Mouse (Mus musculus) intestine, postnatal 0 days (tissue): ENCODE data around the gene Nek10. TPM values are rescaled to one million over a fixed set of nuclear protein-coding genes. Genes with fewer than 3 reads are reported as not detected.

Experiments used
- ATAC-seq: fragments of 200-750 bp; cut with Nextera tagmentation; 2 replicates; pipeline ENCODE4 v1.8.0; 2017; ENCODE audit warnings: mild to moderate bottlenecking, moderate TSS enrichment, moderate library complexity
- H3K27ac ChIP-seq: fragments of 300-500 bp; sonication (generic); 2 replicates; pipeline ENCODE4 v1.5.1; 2014; ENCODE audit warnings: mild to moderate bottlenecking, low read depth, low read length, moderate library complexity
- H3K27me3 ChIP-seq: fragments of 300-500 bp; sonication (generic); replicated peaks from 2 replicates; pipeline ENCODE4 v1.6.1; 2014; ENCODE audit warnings: low read length, mixed read lengths; ENCODE audit not compliant: control insufficient read depth, insufficient read depth
- H3K36me3 ChIP-seq: fragments of 300-500 bp; sonication (generic); 2 replicates; pipeline ENCODE4 v1.6.1; 2014; ENCODE audit warnings: mild to moderate bottlenecking, moderate library complexity; ENCODE audit not compliant: control insufficient read depth, insufficient read depth
- H3K4me1 ChIP-seq: fragments of 300-500 bp; sonication (generic); replicated peaks from 2 replicates; pipeline ENCODE4 v1.6.1; 2014; ENCODE audit warnings: antibody characterized with exemption, low read length, mixed read lengths; ENCODE audit not compliant: control insufficient read depth, insufficient read depth
- H3K4me2 ChIP-seq: fragments of 300-500 bp; sonication (generic); replicated peaks from 2 replicates; pipeline ENCODE4 v1.6.1; 2014; ENCODE audit warnings: low read depth, mild to moderate bottlenecking, moderate library complexity
- H3K4me3 ChIP-seq: fragments of 300-500 bp; sonication (generic); 2 replicates; pipeline ENCODE4 v1.5.1; 2014; ENCODE audit warnings: low read depth, low read length
- H3K9ac ChIP-seq: fragments of 300-500 bp; sonication (generic); 2 replicates; pipeline ENCODE4 v1.6.1; 2014; ENCODE audit warnings: mild to moderate bottlenecking, low read depth, low read length
- H3K9me3 ChIP-seq: fragments of 300-500 bp; sonication (generic); 2 replicates; pipeline ENCODE4 v1.6.1; 2016; ENCODE audit warnings: mixed run types; ENCODE audit not compliant: control insufficient read depth
- CTCF ChIP-seq: sonication (generic); IDR thresholded peaks from 2 replicates; pipeline ENCODE4 v1.5.1; 2016; ENCODE audit warnings: low read depth, mild to moderate bottlenecking, control low read depth, antibody characterized with exemption, moderate library complexity
- WGBS: fragments of 180-500 bp; shearing (Covaris S2); extraction: QIAGEN DNeasy Blood & Tissue Kit; methylation state at CpG from one replicate; pipeline ENCODE4 v1.1.7; 2014; 5-methylcytosine and 5-hydroxymethylcytosine counted together
- polyA plus RNA-seq: library from polyadenylated mRNA; unstranded; fragments of >200 nt; fragmentation: Nextera tagmentation; extraction: Ambion mirVana; gene quantifications from 2 replicates; pipeline ENCODE4 v1.2.1, GENCODE M21; 2015

Nek10 gene
- polyA plus RNA-seq, 1 experiment from 2014 or later: not detected

DNA sequence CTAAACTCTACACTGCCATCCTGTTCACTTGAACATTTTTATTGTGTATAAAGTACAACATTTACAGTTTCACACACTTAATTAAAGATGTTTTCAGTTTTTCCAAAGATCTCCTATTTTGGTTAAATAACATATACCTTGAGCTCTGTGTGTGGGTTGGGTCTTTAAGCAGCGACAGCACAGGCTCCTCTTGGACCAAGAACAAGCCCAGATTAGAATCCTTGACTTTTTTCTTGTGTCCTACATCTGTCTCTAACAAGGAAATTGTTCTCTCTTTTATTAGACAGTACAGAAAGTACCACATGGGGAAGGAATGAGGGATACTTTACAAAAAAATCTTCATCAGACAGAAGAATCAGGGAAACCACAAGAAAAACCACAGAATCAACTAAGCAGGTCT, 122.4 kb downstream of the Nek10 start:
- H3K9ac ChIP-seq: no peak overlapping the region
- no peak for ATAC-seq
- no peaks in the 10 kb centered on the region for H3K36me3 ChIP-seq
- H3K4me3 ChIP-seq: no peak overlapping the region
- TF ChIP-seq CTCF: no peak
- 76% methylated on average over 1 of the region's 1 CpGs for WGBS
- no peak overlapping the region for H3K4me2 ChIP-seq
- no peak overlapping the region for H3K27ac ChIP-seq
- no peaks in the 10 kb centered on the region for H3K9me3 ChIP-seq
- H3K4me1 ChIP-seq: no peaks in the 10 kb centered on the region
- no peaks in the 10 kb centered on the region for H3K27me3 ChIP-seq

DNA sequence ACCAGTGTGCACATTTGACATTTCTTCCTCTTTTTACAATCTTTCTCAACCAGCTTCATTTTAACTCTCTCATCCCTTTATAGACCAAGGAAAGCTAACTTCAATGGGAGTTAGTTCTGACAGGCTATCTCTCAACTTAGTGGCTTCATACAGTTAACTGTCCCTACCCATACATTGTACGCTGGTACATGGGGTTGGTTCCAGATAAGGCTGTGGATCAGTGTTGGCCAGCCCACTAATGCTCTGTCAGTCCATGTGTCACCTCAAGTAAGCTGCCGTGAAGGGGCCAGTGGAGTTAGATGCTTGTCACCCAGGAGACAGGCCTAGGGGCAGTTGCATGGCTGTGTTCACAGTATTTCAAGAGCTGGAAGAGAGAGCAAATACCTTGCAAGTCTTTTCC, 124.3 kb downstream of the Nek10 start:
- Histone ChIP-seq H3K27ac (no peak overlapping the region), H3K4me2 (no peak overlapping the region), H3K4me3 (no peak overlapping the region), H3K4me1 (no peaks in the 10 kb centered on the region), H3K36me3 (no peaks in the 10 kb centered on the region), H3K27me3 (no peaks in the 10 kb centered on the region), H3K9me3 (no peaks in the 10 kb centered on the region), H3K9ac (no peak overlapping the region)
- WGBS: 87% methylated on average over 2 of the region's 2 CpGs
- no peak for TF ChIP-seq CTCF
- ATAC-seq: no peak

DNA sequence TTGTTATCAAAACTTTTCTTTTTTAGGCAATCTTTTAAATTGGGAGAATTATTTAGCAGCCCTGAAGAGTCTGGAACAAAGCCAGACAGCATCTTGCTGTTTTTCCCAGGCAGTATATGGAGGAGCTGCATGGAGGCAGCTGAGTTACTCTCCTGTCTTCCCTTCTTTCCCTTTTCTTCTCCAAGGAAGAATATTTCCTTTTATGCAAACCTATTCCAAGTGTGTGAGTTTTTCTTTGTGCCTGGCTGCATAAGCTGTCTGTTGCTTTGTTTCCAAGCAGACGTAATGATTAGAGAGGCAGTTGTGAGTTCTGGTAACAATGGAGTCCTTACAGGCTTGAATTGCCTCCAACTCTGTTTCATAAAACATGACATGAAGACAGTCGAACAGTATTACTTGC, 131.8 kb downstream of the Nek10 start:
- WGBS: 68% methylated on average over 2 of the region's 2 CpGs
- TF ChIP-seq CTCF: no peak
- ATAC-seq: no peak
- Histone ChIP-seq H3K4me2 (no peak overlapping the region), H3K36me3 (no peaks in the 10 kb centered on the region), H3K27ac (no peak overlapping the region), H3K4me1 (no peaks in the 10 kb centered on the region), H3K9ac (no peak overlapping the region), H3K27me3 (no peaks in the 10 kb centered on the region), H3K9me3 (no peaks in the 10 kb centered on the region), H3K4me3 (no peak overlapping the region)

GRCm38 (mm10) chr14:14945930-14946329, 142.7 kb downstream of the Nek10 start:
- Histone ChIP-seq H3K9ac (no peak overlapping the region), H3K9me3 (no peaks in the 10 kb centered on the region), H3K4me2 (no peak overlapping the region), H3K27me3 (no peaks in the 10 kb centered on the region), H3K36me3 (no peaks in the 10 kb centered on the region), H3K4me3 (no peak overlapping the region), H3K4me1 (no peaks in the 10 kb centered on the region), H3K27ac (no peak overlapping the region)
- no peak for TF ChIP-seq CTCF
- no peak for ATAC-seq

DNA sequence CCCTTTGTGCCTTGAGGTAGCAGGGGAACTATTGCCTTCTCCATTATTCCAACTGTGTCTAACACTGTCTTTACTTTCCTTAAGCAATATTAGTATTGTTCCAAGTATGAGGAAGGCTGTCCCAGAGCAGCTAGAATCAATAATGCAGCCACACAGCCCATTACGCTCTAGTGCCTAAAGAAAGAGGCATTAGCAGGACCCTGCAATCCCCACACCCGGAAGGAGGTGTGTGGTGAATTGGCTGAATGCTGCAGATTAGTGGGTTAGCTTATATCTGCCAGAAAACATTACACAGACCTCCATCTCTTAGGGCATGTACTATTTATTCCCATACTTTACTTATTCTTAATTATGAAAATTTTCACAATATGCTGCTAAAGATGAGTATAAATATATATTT, 145.8 kb downstream of the Nek10 start:
- Histone ChIP-seq H3K9ac (no peak overlapping the region), H3K36me3 (no peaks in the 10 kb centered on the region), H3K27ac (no peak overlapping the region), H3K9me3 (no peaks in the 10 kb centered on the region), H3K4me2 (no peak overlapping the region), H3K4me3 (no peak overlapping the region), H3K27me3 (no peaks in the 10 kb centered on the region), H3K4me1 (no peaks in the 10 kb centered on the region)
- WGBS: 71% methylated on average over 2 of the region's 2 CpGs
- no peak for ATAC-seq
- TF ChIP-seq CTCF: no peak

DNA sequence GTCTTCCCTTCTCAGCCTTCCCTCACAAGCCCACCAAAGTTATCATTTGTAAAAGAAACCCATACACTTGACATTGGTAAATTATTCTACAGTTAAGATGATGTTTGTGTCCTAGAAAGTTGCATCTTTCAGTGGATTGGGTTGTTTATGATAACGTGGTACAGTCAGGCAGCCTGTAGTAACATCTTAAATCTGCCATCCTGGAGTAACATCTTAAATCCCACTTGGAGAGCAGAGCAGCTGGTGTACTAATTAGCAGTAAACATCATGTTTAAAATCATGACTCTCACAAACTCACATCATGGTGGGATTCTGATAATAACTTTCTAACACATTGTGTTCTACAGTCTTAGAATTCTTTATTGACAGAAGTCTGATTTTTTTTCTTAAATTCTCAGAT, 148.6 kb downstream of the Nek10 start:
- H3K9me3 ChIP-seq: no peaks in the 10 kb centered on the region
- H3K4me1 ChIP-seq: no peaks in the 10 kb centered on the region
- H3K4me2 ChIP-seq: no peak overlapping the region
- no peaks in the 10 kb centered on the region for H3K27me3 ChIP-seq
- no peak for ATAC-seq
- H3K9ac ChIP-seq: no peak overlapping the region
- WGBS: 61% methylated on average over 1 of the region's 1 CpGs
- no peak for TF ChIP-seq CTCF
- no peak overlapping the region for H3K4me3 ChIP-seq
- no peaks in the 10 kb centered on the region for H3K36me3 ChIP-seq
- H3K27ac ChIP-seq: no peak overlapping the region

- no peak for TF ChIP-seq CTCF
- Histone ChIP-seq H3K27ac (no peak overlapping the region), H3K4me3 (no peak overlapping the region), H3K4me2 (no peak overlapping the region), H3K9me3 (no peaks in the 10 kb centered on the region), H3K36me3 (no peaks in the 10 kb centered on the region), H3K4me1 (no peaks in the 10 kb centered on the region), H3K9ac (no peak overlapping the region), H3K27me3 (no peaks in the 10 kb centered on the region)
- ATAC-seq: no peak
- 89% methylated on average over 2 of the region's 2 CpGs for WGBS
These were observed 156.7 kb downstream of the Nek10 start for GRCm38 (mm10) chr14:14959780-14960440.
